Mouse (Mus musculus) E14TG2a.4 (cell line): ENCODE results near the gene Stradb.

Experiments used
- H3K27me3 ChIP-seq: 2 replicates; pipeline ENCODE4 v1.6.1; 2014; ENCODE audit warnings: low read length, control low read depth; ENCODE audit not compliant: insufficient read depth
- H3K36me3 ChIP-seq: 2 replicates; pipeline ENCODE4 v1.6.1; 2014; ENCODE audit warnings: low read length, control low read depth; ENCODE audit not compliant: insufficient read depth
- H3K4me1 ChIP-seq: replicated peaks from 2 replicates; pipeline ENCODE4 v1.6.1; 2014; ENCODE audit warnings: low read depth, low read length, control low read depth
- H3K4me3 ChIP-seq: replicated peaks from 2 replicates; pipeline ENCODE4 v1.5.1; 2014; ENCODE audit warnings: mild to moderate bottlenecking, low read length
- H3K9me3 ChIP-seq: 2 replicates; pipeline ENCODE4 v1.6.1; 2014; ENCODE audit warnings: low read length, control low read depth
- CTCF ChIP-seq: conservative IDR thresholded peaks from 2 replicates; pipeline ENCODE4 v1.5.1; 2014; ENCODE audit warnings: low read length
- NANOG ChIP-seq: IDR thresholded peaks from 2 replicates; pipeline ENCODE4 v1.6.1; 2014; ENCODE audit warnings: borderline replicate concordance, low read length, mixed read lengths
- POU5F1 ChIP-seq: IDR thresholded peaks from 2 replicates; pipeline ENCODE4 v1.6.1; 2014; ENCODE audit warnings: low read length, borderline replicate concordance

Stradb gene

GRCm38 (mm10) chr1:58950899-58951648 is 22.2 kb upstream of the Stradb start:
- H3K4me1 ChIP-seq: peaks cover 52% of the 10 kb centered on the region
- H3K9me3 ChIP-seq: no peaks in the 10 kb centered on the region
- TF ChIP-seq POU5F1: no peak
- no peak for TF ChIP-seq CTCF
- TF ChIP-seq NANOG: no peak
- H3K4me3 ChIP-seq: no peak overlapping the region
- peaks cover 12% of the 10 kb centered on the region for H3K36me3 ChIP-seq
- no peaks in the 10 kb centered on the region for H3K27me3 ChIP-seq

GRCm38 (mm10) chr1:58951841-58952240 is 21.5 kb upstream of the Stradb start:
- TF ChIP-seq POU5F1 (no peak), NANOG (no peak), CTCF (no peak)
- Histone ChIP-seq H3K4me3 (no peak overlapping the region), H3K4me1 (peaks cover 59% of the 10 kb centered on the region), H3K36me3 (peaks cover 5% of the 10 kb centered on the region; the same call in 1 of the 2 replicates), H3K9me3 (no peaks in the 10 kb centered on the region), H3K27me3 (no peaks in the 10 kb centered on the region)

GRCm38 (mm10) chr1:58952526-58952925 is 20.8 kb upstream of the Stradb start:
- Histone ChIP-seq H3K4me3 (no peak overlapping the region), H3K9me3 (no peaks in the 10 kb centered on the region), H3K36me3 (0 out of 2 replicates have a peak, but pooled peaks cover 4% of the 10 kb centered on the region), H3K4me1 (peaks cover 66% of the 10 kb centered on the region), H3K27me3 (no peaks in the 10 kb centered on the region)
- TF ChIP-seq CTCF: no peak
- no peak for TF ChIP-seq NANOG
- no peak for TF ChIP-seq POU5F1

- Histone ChIP-seq H3K4me3 (no peak overlapping the region), H3K36me3 (0 out of 2 replicates have a peak, but pooled peaks cover 4% of the 10 kb centered on the region), H3K27me3 (no peaks in the 10 kb centered on the region), H3K9me3 (no peaks in the 10 kb centered on the region), H3K4me1 (peaks cover 70% of the 10 kb centered on the region)
- TF ChIP-seq NANOG (no peak), CTCF (no peak), POU5F1 (no peak)
Measured at GRCm38 (mm10) chr1:58952997-58953396, 20.3 kb upstream of the Stradb start.

- TF ChIP-seq POU5F1 (no peak), CTCF (no peak), NANOG (no peak)
- H3K36me3 ChIP-seq: 0 out of 2 replicates have a peak, but pooled peaks cover 4% of the 10 kb centered on the region
- no peak overlapping the region for H3K4me3 ChIP-seq
- peaks cover 70% of the 10 kb centered on the region for H3K4me1 ChIP-seq
- H3K9me3 ChIP-seq: no peaks in the 10 kb centered on the region
- no peaks in the 10 kb centered on the region for H3K27me3 ChIP-seq
Measured at GRCm38 (mm10) chr1:58953686-58954434, 19.5 kb upstream of the Stradb start.

GRCm38 (mm10) chr1:58954578-58955410 is 18.5 kb upstream of the Stradb start:
- peaks cover 78% of the 10 kb centered on the region for H3K4me1 ChIP-seq
- 0 out of 2 replicates have a peak, but pooled peaks cover 4% of the 10 kb centered on the region for H3K36me3 ChIP-seq
- H3K4me3 ChIP-seq: no peak overlapping the region
- H3K27me3 ChIP-seq: no peaks in the 10 kb centered on the region
- H3K9me3 ChIP-seq: no peaks in the 10 kb centered on the region
- TF ChIP-seq POU5F1 (no peak), CTCF (no peak), NANOG (no peak)

GRCm38 (mm10) chr1:58955716-58956115 is 17.6 kb upstream of the Stradb start:
- Histone ChIP-seq H3K36me3 (0 out of 2 replicates have a peak, but pooled peaks cover 4% of the 10 kb centered on the region), H3K4me1 (peaks cover 85% of the 10 kb centered on the region), H3K9me3 (no peaks in the 10 kb centered on the region), H3K27me3 (no peaks in the 10 kb centered on the region), H3K4me3 (no peak overlapping the region)
- no peak for TF ChIP-seq NANOG
- TF ChIP-seq CTCF: no peak
- no peak for TF ChIP-seq POU5F1
